Mouse (Mus musculus) cerebellum, adult 2 months (tissue): Measurements from ENCODE around the gene Nt5c.

Experiments used
- CTCF ChIP-seq: fragments of 200-500 bp; IDR thresholded peaks from 2 replicates; pipeline ENCODE4 v1.5.1; 2011; ENCODE audit warnings: low read depth, mild to moderate bottlenecking, control low read depth, low read length, moderate library complexity, borderline replicate concordance; ENCODE audit not compliant: insufficient read depth
- POLR2A ChIP-seq: fragments of 200-500 bp; IDR thresholded peaks from 2 replicates; pipeline ENCODE4 v1.6.1; 2011; ENCODE audit warnings: low read length, control low read depth, borderline replicate concordance; ENCODE audit not compliant: insufficient read depth

DNA sequence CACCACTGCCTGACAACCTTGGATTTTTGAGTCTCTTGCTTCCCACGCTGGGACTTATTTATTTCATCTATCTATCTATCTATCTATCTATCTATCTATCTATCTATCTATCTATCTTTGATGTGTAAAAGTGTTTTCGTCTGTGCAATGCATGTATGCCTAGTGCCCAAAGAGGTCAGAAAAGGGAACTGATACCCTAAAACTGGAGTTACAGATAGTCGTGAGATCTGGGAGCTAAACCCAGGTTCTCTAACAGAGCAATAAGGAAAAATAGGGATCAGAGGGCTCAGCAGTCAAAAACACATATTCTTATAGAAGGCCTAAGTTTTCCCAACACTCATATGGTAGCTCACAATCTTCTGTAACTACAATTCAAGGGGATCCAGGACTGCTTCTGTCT is 27.9 kb upstream of the Nt5c start:
- no peak for TF ChIP-seq CTCF
- no peak for TF ChIP-seq POLR2A
